Mouse (Mus musculus) spleen, adult 2 months (tissue): Measurements from ENCODE around the gene Arxes2.

Source experiments
- CTCF ChIP-seq: fragments of 200-500 bp; IDR thresholded peaks from 2 replicates; pipeline ENCODE4 v1.5.1; 2011; ENCODE audit warnings: mild to moderate bottlenecking, inconsistent platforms; ENCODE audit not compliant: insufficient read depth, insufficient read length, insufficient replicate concordance; ENCODE audit errors: extremely low read depth
- POLR2A ChIP-seq: fragments of 200-500 bp; IDR thresholded peaks from 2 replicates; pipeline ENCODE4 v1.6.1; 2011; ENCODE audit warnings: low read depth, low read length, inconsistent platforms

DNA sequence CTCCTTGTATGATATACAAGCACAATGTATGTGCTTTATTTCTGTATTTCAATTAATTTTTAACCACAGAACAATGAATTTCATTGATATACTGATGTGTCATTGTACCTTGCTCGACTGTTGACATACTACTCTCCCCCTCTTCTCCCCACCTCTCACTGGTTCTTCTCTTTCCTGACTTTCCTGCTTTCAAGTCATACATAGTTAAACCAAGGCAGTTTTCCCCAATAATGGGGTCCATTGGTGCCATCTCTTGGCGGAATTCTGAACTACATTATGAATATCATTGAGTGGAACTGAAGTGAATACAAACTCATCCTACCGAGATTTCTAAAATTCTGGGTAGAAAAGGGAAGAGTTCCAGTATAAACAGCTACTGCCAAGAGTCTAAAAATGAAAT lies 30.0 kb upstream of the Arxes2 start:
- no peak for TF ChIP-seq POLR2A
- no peak for TF ChIP-seq CTCF
